In genomic region chr11:70982030-70982429, GRCm38 (mm10) we compare ENCODE assay signal across 8 mouse cellular contexts. TPM values are rescaled to one million over a fixed set of nuclear protein-coding genes. Genes with fewer than 3 reads are reported as not detected.
DNase-seq lines count a peak whose midpoint lies in the region; ATAC-seq and TF ChIP-seq lines count a peak whose summit lies in the region.

No protein-coding gene starts in this region.

- WGBS in embryonic facial prominence, embryonic 14.5 days = 8% methylated on average over 12 of the region's 12 CpGs
- WGBS in limb, embryonic 11.5 days = 6% methylated on average over 12 of the region's 12 CpGs
- WGBS in small intestine, adult 2 months = 3% methylated on average over 12 of the region's 12 CpGs

- no peaks in the 10 kb centered on the region for H3K27me3 ChIP-seq in megakaryocyte, embryonic 14.5 days (replicated peaks)
- H3K27me3 ChIP-seq in embryonic facial prominence, embryonic 14.5 days (replicated peaks; ENCODE audit: control insufficient read depth, insufficient read depth, low read length) = no peaks in the 10 kb centered on the region
- H3K27me3 ChIP-seq in limb, embryonic 11.5 days (ENCODE audit: control insufficient read depth, insufficient read depth, low read length) = no peaks in the 10 kb centered on the region
- H3K27me3 ChIP-seq in small intestine, adult 2 months (ENCODE audit: control insufficient read depth, insufficient read depth, low read length) = no peaks in the 10 kb centered on the region

- no peak for TF ChIP-seq CTCF in small intestine, adult 2 months (IDR thresholded peaks at IDR 0.05; ENCODE audit: extremely low read depth, insufficient read length, insufficient replicate concordance, low read depth, low read length)

- peak overlapping the region; percentile 80 for H3K4me2 ChIP-seq in embryonic facial prominence, embryonic 14.5 days (ENCODE audit: low read depth, low read length)
- peak overlapping the region; percentile 72 for H3K4me2 ChIP-seq in limb, embryonic 11.5 days (ENCODE audit: low read depth, severe bottlenecking)

- H3K4me3 ChIP-seq in megakaryocyte, embryonic 14.5 days (replicated peaks) = peak overlapping the region; percentile 98
- H3K4me3 ChIP-seq in embryonic facial prominence, embryonic 14.5 days (ENCODE audit: low read depth, low read length) = peak overlapping the region; percentile 99
- peak overlapping the region; percentile 83 for H3K4me3 ChIP-seq in limb, embryonic 11.5 days (ENCODE audit: low read depth, low read length)
- H3K4me3 ChIP-seq in small intestine, adult 2 months (ENCODE audit: low read depth, low read length) = peak overlapping the region; percentile 45; the same call in 1 of the 2 replicates

- peaks cover 77% of the 10 kb centered on the region for H3K36me3 ChIP-seq in megakaryocyte, embryonic 14.5 days (replicated peaks; ENCODE audit: low read length)
- peaks cover 64% of the 10 kb centered on the region for H3K36me3 ChIP-seq in embryonic facial prominence, embryonic 14.5 days (ENCODE audit: control insufficient read depth, insufficient read depth, low read length)
- peaks cover 28% of the 10 kb centered on the region for H3K36me3 ChIP-seq in limb, embryonic 11.5 days (ENCODE audit: control insufficient read depth, insufficient read depth, low read length)
- peaks cover 43% of the 10 kb centered on the region for H3K36me3 ChIP-seq in small intestine, adult 2 months (ENCODE audit: control insufficient read depth, insufficient read depth, low read length)

- H3K27ac ChIP-seq in embryonic facial prominence, embryonic 14.5 days (replicated peaks; ENCODE audit: low read depth, low read length) = no peak overlapping the region
- H3K27ac ChIP-seq in limb, embryonic 11.5 days (replicated peaks; ENCODE audit: low read depth, low read length) = no peak overlapping the region
- H3K27ac ChIP-seq in small intestine, adult 2 months (ENCODE audit: insufficient read depth, low read depth, low read length) = no peak overlapping the region

- H3K9me3 ChIP-seq in megakaryocyte, embryonic 14.5 days = no peaks in the 10 kb centered on the region
- H3K9me3 ChIP-seq in embryonic facial prominence, embryonic 14.5 days (ENCODE audit: control insufficient read depth, low read length) = no peaks in the 10 kb centered on the region
- H3K9me3 ChIP-seq in limb, embryonic 11.5 days (ENCODE audit: control insufficient read depth, low read length) = no peaks in the 10 kb centered on the region

- peak overlapping the region; percentile 94 for H3K9ac ChIP-seq in embryonic facial prominence, embryonic 14.5 days (ENCODE audit: low read depth, low read length)
- H3K9ac ChIP-seq in limb, embryonic 11.5 days (ENCODE audit: low read length) = peak overlapping the region; percentile 78

- no peak for DNase-seq in embryonic facial prominence, embryonic 14.5 days (ENCODE audit: low spot score)
- DNase-seq in limb, embryonic 11.5 days (ENCODE audit: low spot score) = no peak
- no peak for DNase-seq in layer of hippocampus, postnatal 25 days (ENCODE audit: extremely low spot score in 1 of 2, low spot score in 1 of 2)
- no peak for DNase-seq in cerebellum, postnatal 10 days
- no peak for DNase-seq in cerebellum, adult 8-10 months

- H3K4me1 ChIP-seq in megakaryocyte, embryonic 14.5 days = peaks cover 46% of the 10 kb centered on the region
- H3K4me1 ChIP-seq in embryonic facial prominence, embryonic 14.5 days (ENCODE audit: control insufficient read depth, insufficient read depth, low read length) = peaks cover 11% of the 10 kb centered on the region; the same call in 1 of the 2 replicates
- H3K4me1 ChIP-seq in limb, embryonic 11.5 days (ENCODE audit: control insufficient read depth, insufficient read depth, low read length) = 0 out of 2 replicates have a peak, but pooled peaks cover 3% of the 10 kb centered on the region
- H3K4me1 ChIP-seq in small intestine, adult 2 months (ENCODE audit: control insufficient read depth, insufficient read depth, insufficient read length, low read length) = peaks cover 3% of the 10 kb centered on the region; the same call in 1 of the 2 replicates

- no peak for ATAC-seq in megakaryocyte, adult 5-6 weeks (ENCODE audit: poor library complexity, severe bottlenecking)
- ATAC-seq in embryonic facial prominence, embryonic 14.5 days (ENCODE audit: low read depth) = no peak
- ATAC-seq in limb, embryonic 11.5 days (ENCODE audit: insufficient number of reproducible peaks, low FRiP score, low TSS enrichment, low read depth) = no peak

- no peak for TF ChIP-seq POLR2A in small intestine, adult 2 months (IDR thresholded peaks at IDR 0.05; ENCODE audit: low read depth, low read length)

RNA-seq across cellular contexts. Expression of gene C1qbp, which starts 0.8 kb away (rescaled TPM):
- 211 and 537 TPM in 2 replicates for polyA plus RNA-seq in megakaryocyte, embryonic 14.5 days (2012; ENCODE audit: insufficient read depth, low replicate concordance)
- 112 and 122 TPM in 2 replicates for total RNA-seq in megakaryocyte, adult 5-6 weeks (2015)
- total RNA-seq in megakaryocyte, adult 5-6 weeks (2017) = 18.3 and 25.8 TPM in 2 replicates
- 223 and 224 TPM in 2 replicates for polyA plus RNA-seq in embryonic facial prominence, embryonic 14.5 days (2014; fragmentation: Nextera tagmentation; extraction: Ambion mirVana)
- 280 and 295 TPM in 2 replicates for polyA plus RNA-seq in limb, embryonic 11.5 days (2014; fragmentation: Nextera tagmentation; extraction: Ambion mirVana)
- polyA plus RNA-seq in small intestine, adult 2 months (2012; rRNA removed) = 125 and 165 TPM in 2 replicates
- 100 to 1,000 TPM; 101 to 111 TPM for total RNA-seq in layer of hippocampus, postnatal 25 days (2021)

RNA-seq across cellular contexts. Expression of gene Rpain, which starts 12.0 kb away (rescaled TPM):
- 9.3 TPM in 1 of 2 replicates, not detected in the other for polyA plus RNA-seq in megakaryocyte, embryonic 14.5 days (2012; ENCODE audit: insufficient read depth, low replicate concordance)
- 38.4 and 58.3 TPM in 2 replicates for total RNA-seq in megakaryocyte, adult 5-6 weeks (2015)
- total RNA-seq in megakaryocyte, adult 5-6 weeks (2017) = 14.7 and 19.2 TPM in 2 replicates
- 67.3 and 68.3 TPM in 2 replicates for polyA plus RNA-seq in embryonic facial prominence, embryonic 14.5 days (2014; fragmentation: Nextera tagmentation; extraction: Ambion mirVana)
- polyA plus RNA-seq in limb, embryonic 11.5 days (2014; fragmentation: Nextera tagmentation; extraction: Ambion mirVana) = 63.7 and 81.7 TPM in 2 replicates
- polyA plus RNA-seq in small intestine, adult 2 months (2012; rRNA removed) = 6.5 and 8.1 TPM in 2 replicates
- 10 to 100 TPM; 36.7 to 41.2 TPM for total RNA-seq in layer of hippocampus, postnatal 25 days (2021)

RNA-seq across cellular contexts. Expression of gene Nup88, which starts 12.3 kb away (rescaled TPM):
- 18.2 and 21.9 TPM in 2 replicates for polyA plus RNA-seq in megakaryocyte, embryonic 14.5 days (2012; ENCODE audit: insufficient read depth, low replicate concordance)
- total RNA-seq in megakaryocyte, adult 5-6 weeks (2015) = 102 and 116 TPM in 2 replicates
- total RNA-seq in megakaryocyte, adult 5-6 weeks (2017) = 108 and 110 TPM in 2 replicates
- polyA plus RNA-seq in embryonic facial prominence, embryonic 14.5 days (2014; fragmentation: Nextera tagmentation; extraction: Ambion mirVana) = 118 TPM in 2 replicates
- 176 and 178 TPM in 2 replicates for polyA plus RNA-seq in limb, embryonic 11.5 days (2014; fragmentation: Nextera tagmentation; extraction: Ambion mirVana)
- polyA plus RNA-seq in small intestine, adult 2 months (2012; rRNA removed) = 4.3 and 7.6 TPM in 2 replicates
- 10 to 100 TPM; 48.2 to 57.0 TPM for total RNA-seq in layer of hippocampus, postnatal 25 days (2021)

RNA-seq across cellular contexts. Expression of gene Dhx33, which starts 22.2 kb away (rescaled TPM):
- 3.6 and 4.1 TPM in 2 replicates for polyA plus RNA-seq in megakaryocyte, embryonic 14.5 days (2012; ENCODE audit: insufficient read depth, low replicate concordance)
- 5.1 and 8.4 TPM in 2 replicates for total RNA-seq in megakaryocyte, adult 5-6 weeks (2015)
- 10.7 and 17.0 TPM in 2 replicates for total RNA-seq in megakaryocyte, adult 5-6 weeks (2017)
- 20.3 and 21.3 TPM in 2 replicates for polyA plus RNA-seq in embryonic facial prominence, embryonic 14.5 days (2014; fragmentation: Nextera tagmentation; extraction: Ambion mirVana)
- polyA plus RNA-seq in limb, embryonic 11.5 days (2014; fragmentation: Nextera tagmentation; extraction: Ambion mirVana) = 29.1 and 31.6 TPM in 2 replicates
- polyA plus RNA-seq in small intestine, adult 2 months (2012; rRNA removed) = 3.9 and 8.2 TPM in 2 replicates
- total RNA-seq in layer of hippocampus, postnatal 25 days (2021) = 10 to 100 TPM; 54.2 to 56.4 TPM

RNA-seq across cellular contexts. Expression of gene Mis12, which starts 37.4 kb away (rescaled TPM):
- 1.4 TPM in 1 of 2 replicates, not detected in the other for polyA plus RNA-seq in megakaryocyte, embryonic 14.5 days (2012; ENCODE audit: insufficient read depth, low replicate concordance)
- total RNA-seq in megakaryocyte, adult 5-6 weeks (2015) = 30.2 and 31.4 TPM in 2 replicates
- 43.4 and 60.9 TPM in 2 replicates for total RNA-seq in megakaryocyte, adult 5-6 weeks (2017)
- polyA plus RNA-seq in embryonic facial prominence, embryonic 14.5 days (2014; fragmentation: Nextera tagmentation; extraction: Ambion mirVana) = 29.2 and 30.0 TPM in 2 replicates
- polyA plus RNA-seq in limb, embryonic 11.5 days (2014; fragmentation: Nextera tagmentation; extraction: Ambion mirVana) = 48.2 and 59.6 TPM in 2 replicates
- 0.30 and 1.5 TPM in 2 replicates for polyA plus RNA-seq in small intestine, adult 2 months (2012; rRNA removed)
- 10 to 100 TPM; 12.9 to 15.7 TPM for total RNA-seq in layer of hippocampus, postnatal 25 days (2021)

Comparison
In these comparisons a context has a peak if more than half of its experiments do, and no peak if none do; other contexts are left out.
1. H3K4me3 ChIP-seq: peak in every context shown above with its lines; median percentile 99 in embryonic facial prominence, embryonic 14.5 days; 98 in megakaryocyte, embryonic 14.5 days; 83 in limb, embryonic 11.5 days; 45 in small intestine, adult 2 months.